8 mouse cellular contexts compared by ENCODE assay signal in the genomic region with DNA sequence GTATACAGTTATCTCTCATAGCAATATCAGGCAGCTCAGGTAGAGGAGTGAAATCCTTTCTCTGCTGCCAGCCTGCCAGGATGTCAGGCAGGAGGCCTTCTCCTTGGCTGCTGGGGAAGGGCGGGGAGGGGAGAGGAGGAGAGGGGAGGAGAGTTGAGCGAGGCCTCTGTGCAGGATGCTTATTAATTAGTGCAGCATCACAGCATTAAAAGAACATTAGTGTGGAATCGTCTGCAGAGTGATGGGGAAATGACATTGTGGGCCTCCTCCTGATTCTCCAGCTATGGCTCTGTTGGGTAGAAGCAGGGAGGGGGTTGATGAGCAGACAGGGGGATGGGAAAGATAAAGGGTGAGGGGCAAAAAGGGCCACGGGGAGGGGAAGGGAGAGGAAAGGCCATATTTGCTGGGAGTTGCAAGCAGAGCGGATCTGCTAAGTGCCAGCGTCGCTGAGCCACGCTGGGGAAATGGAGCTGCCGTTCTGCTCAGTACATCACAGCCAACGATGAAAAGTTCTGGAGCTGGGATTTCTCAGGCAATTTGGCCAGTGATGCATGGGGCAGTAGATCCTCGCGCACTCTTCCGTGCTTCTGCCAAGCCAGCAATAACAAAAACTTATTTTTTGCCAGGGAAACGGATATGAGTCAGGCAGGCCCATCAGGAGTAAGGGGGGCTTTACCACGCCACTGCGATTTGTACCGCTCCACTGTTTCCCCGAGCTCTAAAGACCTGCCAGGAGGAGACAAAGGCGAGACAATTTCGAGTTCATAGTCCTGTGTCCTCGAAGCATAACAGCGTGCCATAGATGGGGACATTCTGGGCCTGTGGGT. TPM values are rescaled to one million over a fixed set of nuclear protein-coding genes. Genes with fewer than 3 reads are reported as not detected.
DNase-seq lines count a peak whose midpoint lies in the region; ATAC-seq lines count a peak whose summit lies in the region.

No protein-coding gene starts in this region.

- no peaks in the 10 kb centered on the region for H3K9me3 ChIP-seq in kidney, embryonic 15.5 days (replicated peaks)
- H3K9me3 ChIP-seq in heart, embryonic 11.5 days (replicated peaks; ENCODE audit: control insufficient read depth, low read length), result no peaks in the 10 kb centered on the region

- no peak for ATAC-seq in kidney, embryonic 15.5 days (replicated peaks; ENCODE audit: low FRiP score)
- ATAC-seq in heart, embryonic 11.5 days (replicated peaks; ENCODE audit: insufficient number of reproducible peaks, low FRiP score, low TSS enrichment), result peak; percentile 7; the same call in 1 of the 2 replicates

- no peak overlapping the region for H3K9ac ChIP-seq in kidney, embryonic 15.5 days
- no peak overlapping the region for H3K9ac ChIP-seq in heart, embryonic 11.5 days (ENCODE audit: low read depth, low read length)

- peak overlapping the region; percentile 25 for H3K4me2 ChIP-seq in kidney, embryonic 15.5 days
- peak overlapping the region; percentile 9 for H3K4me2 ChIP-seq in heart, embryonic 11.5 days

- peak overlapping the region; percentile 90 for H3K27ac ChIP-seq in kidney, embryonic 15.5 days
- H3K27ac ChIP-seq in heart, embryonic 11.5 days (ENCODE audit: low read depth, low read length), result peak overlapping the region; percentile 58; the same call in 1 of the 2 replicates

- no peaks in the 10 kb centered on the region for H3K36me3 ChIP-seq in kidney, embryonic 15.5 days
- H3K36me3 ChIP-seq in heart, embryonic 11.5 days (ENCODE audit: control insufficient read depth, insufficient read depth, low read length), result no peaks in the 10 kb centered on the region

- DNase-seq in kidney, adult 11 months, result no peak
- DNase-seq in kidney, postnatal 36 days, result peak; percentile 29 to 42
- peak; percentile 50 for DNase-seq in retina, embryonic 14.5 days (ENCODE audit: low spot score)
- no peak for DNase-seq in spleen, adult 18-20 months
- DNase-seq in cerebellum, postnatal 14 days, result no peak
- DNase-seq in layer of hippocampus, postnatal 10 days (ENCODE audit: low spot score in 2 of 2), result no peak

- H3K4me1 ChIP-seq in kidney, embryonic 15.5 days, result peaks cover 78% of the 10 kb centered on the region
- peaks cover 29% of the 10 kb centered on the region for H3K4me1 ChIP-seq in heart, embryonic 11.5 days (ENCODE audit: control insufficient read depth, insufficient read depth, low read length)

- 24% methylated on average over 22 of the region's 22 CpGs for WGBS in kidney, embryonic 15.5 days
- WGBS in heart, embryonic 11.5 days (ENCODE audit: insufficient replicate concordance), result 30% methylated on average over 22 of the region's 22 CpGs

- no peak overlapping the region for H3K4me3 ChIP-seq in kidney, embryonic 15.5 days (replicated peaks)
- H3K4me3 ChIP-seq in heart, embryonic 11.5 days (ENCODE audit: low read depth, low read length), result no peak overlapping the region

- H3K27me3 ChIP-seq in kidney, embryonic 15.5 days, result peaks cover 12% of the 10 kb centered on the region; the same call in 1 of the 2 replicates
- peaks cover 4% of the 10 kb centered on the region for H3K27me3 ChIP-seq in heart, embryonic 11.5 days (ENCODE audit: control insufficient read depth, insufficient read depth, low read length)

RNA-seq across cellular contexts. Expression of a gene that starts 30.8 kb away (rescaled TPM):
- 40.5 and 40.6 TPM in 2 replicates for polyA plus RNA-seq in kidney, embryonic 15.5 days (2015; fragmentation: Nextera tagmentation; extraction: Ambion mirVana)
- polyA plus RNA-seq in heart, embryonic 11.5 days (2014; fragmentation: Nextera tagmentation; extraction: Ambion mirVana), result 57.1 and 62.0 TPM in 2 replicates
- total RNA-seq in layer of hippocampus, postnatal 10 days (2021), result 10 to 100 TPM; 32.4 to 35.3 TPM

Comparison
In these comparisons a context has a peak if more than half of its experiments do, and no peak if none do; other contexts are left out.
1. DNase-seq: peak in kidney, postnatal 36 days (2 of 2) and retina, embryonic 14.5 days (single experiment); none in kidney, adult 11 months (single experiment), spleen, adult 18-20 months (0 of 2), cerebellum, postnatal 14 days (0 of 2) and layer of hippocampus, postnatal 10 days (0 of 2).